Mouse (Mus musculus): ENCODE measurements around the gene Smoc1. TPM values are rescaled to one million over a fixed set of nuclear protein-coding genes. Genes with fewer than 3 reads are reported as not detected.

The Smoc1 gene
- under 1 TPM in 1 of 3 experiments, not detected in 2; 0.32 TPM for polyA plus RNA-seq (2017; shearing (Covaris generic))

- no peak for ATAC-seq
Measured at GRCm38 (mm10) chr12:81026277-81026994, at the start of gene Smoc1. Gene Smoc1, plus strand, starts transcription at chr12:81026808.

- no peak for ATAC-seq
Measured at GRCm38 (mm10) chr12:80982326-80982725, 44.3 kb upstream of the Smoc1 start.

GRCm38 (mm10) chr12:80983695-80984094 lies 42.9 kb upstream of the Smoc1 start:
- no peak for ATAC-seq

GRCm38 (mm10) chr12:80986628-80987027 lies 40.0 kb upstream of the Smoc1 start:
- no peak for ATAC-seq

- ATAC-seq, result no peak
Measured at GRCm38 (mm10) chr12:80988286-80988685, 38.3 kb upstream of the Smoc1 start.

- ATAC-seq, result no peak
Measured at GRCm38 (mm10) chr12:80990901-80991445, 35.6 kb upstream of the Smoc1 start.

- no peak for ATAC-seq
Measured at GRCm38 (mm10) chr12:80991806-80992205, 34.8 kb upstream of the Smoc1 start.

GRCm38 (mm10) chr12:80992540-80993122 lies 34.0 kb upstream of the Smoc1 start:
- ATAC-seq, result no peak

- no peak for ATAC-seq
Measured at GRCm38 (mm10) chr12:80993773-80994172, 32.8 kb upstream of the Smoc1 start.

- no peak for ATAC-seq
Measured at GRCm38 (mm10) chr12:80995326-80995725, 31.3 kb upstream of the Smoc1 start.

GRCm38 (mm10) chr12:80997652-80998051 lies 29.0 kb upstream of the Smoc1 start:
- ATAC-seq, result no peak

GRCm38 (mm10) chr12:80998528-80999221 lies 27.9 kb upstream of the Smoc1 start:
- no peak for ATAC-seq

GRCm38 (mm10) chr12:81000924-81001323 lies 25.7 kb upstream of the Smoc1 start:
- no peak for ATAC-seq

GRCm38 (mm10) chr12:81002841-81003635 lies 23.6 kb upstream of the Smoc1 start:
- ATAC-seq, result no peak

GRCm38 (mm10) chr12:81009813-81010212 lies 16.8 kb upstream of the Smoc1 start:
- ATAC-seq, result no peak

- ATAC-seq, result no peak
Measured at GRCm38 (mm10) chr12:81011994-81012393, 14.6 kb upstream of the Smoc1 start.

- no peak for ATAC-seq
Measured at GRCm38 (mm10) chr12:81013496-81013895, 13.1 kb upstream of the Smoc1 start.

- ATAC-seq, result no peak
Measured at GRCm38 (mm10) chr12:81017624-81018023, 9.0 kb upstream of the Smoc1 start.

- ATAC-seq, result no peak
Measured at GRCm38 (mm10) chr12:81018516-81019279, 7.9 kb upstream of the Smoc1 start.

- ATAC-seq, result no peak
Measured at GRCm38 (mm10) chr12:81019280-81019935, 7.2 kb upstream of the Smoc1 start.

- no peak for ATAC-seq
Measured at GRCm38 (mm10) chr12:81024407-81024806, 2.2 kb upstream of the Smoc1 start.

All from inflammation-experienced regulatory T-cells, adult 6 months (primary cell).